Mouse (Mus musculus) naive thymus-derived CD4-positive, alpha-beta T cell, adult 5 months (primary cell): ENCODE measurements around the gene Il23r. TPM values are rescaled to one million over a fixed set of nuclear protein-coding genes. Genes with fewer than 3 reads are reported as not detected.

Experiments used
- polyA plus RNA-seq: library from polyadenylated mRNA; unstranded; fragments of 100-300 nt; shearing (Covaris generic); gene quantifications from one replicate; pipeline ENCODE4 v1.2.1, GENCODE M21; 2017

Gene Il23r
- polyA plus RNA-seq = not detected

DNA sequence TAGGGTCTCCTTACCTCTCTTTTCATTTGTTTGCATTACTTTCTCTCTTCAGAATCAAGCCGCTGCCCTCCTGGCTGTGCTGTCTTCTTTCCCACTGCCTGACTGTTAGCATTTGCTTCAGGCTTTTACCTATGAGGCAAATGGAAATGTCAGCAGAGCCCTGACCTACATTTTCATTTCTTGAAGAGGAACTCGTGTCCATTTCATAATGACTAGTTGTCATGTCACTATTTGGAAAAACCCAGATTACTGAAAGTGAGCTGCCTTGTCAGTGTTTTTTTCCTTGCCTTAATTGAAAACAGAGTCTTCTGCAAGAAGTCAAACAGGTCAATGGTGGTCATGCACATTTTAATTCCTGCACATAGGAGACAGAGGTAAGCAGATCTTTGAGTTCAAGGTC is at the start of gene Il23r:
Gene Il23r, minus strand, starts transcription at position 101 of the 400 bp plus-strand sequence.

DNA sequence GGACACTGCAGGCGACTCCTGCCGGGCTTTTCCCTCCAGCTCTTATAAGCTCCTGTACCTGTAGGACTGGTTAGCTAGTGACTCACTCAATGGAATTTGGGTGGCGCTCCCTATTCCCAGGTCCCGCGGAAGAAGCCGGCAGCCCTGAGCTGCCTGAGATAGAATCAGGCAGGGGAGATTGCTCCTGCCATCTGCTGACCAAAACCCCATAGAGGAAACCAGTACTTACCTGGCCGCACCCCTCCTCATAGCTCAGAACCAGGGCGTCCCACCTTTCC is 44.1 kb upstream of the Il23r start, which contains the start of gene Tacstd2:
Gene Tacstd2, minus strand, starts transcription at position 20 of the 278 bp plus-strand sequence.

DNA sequence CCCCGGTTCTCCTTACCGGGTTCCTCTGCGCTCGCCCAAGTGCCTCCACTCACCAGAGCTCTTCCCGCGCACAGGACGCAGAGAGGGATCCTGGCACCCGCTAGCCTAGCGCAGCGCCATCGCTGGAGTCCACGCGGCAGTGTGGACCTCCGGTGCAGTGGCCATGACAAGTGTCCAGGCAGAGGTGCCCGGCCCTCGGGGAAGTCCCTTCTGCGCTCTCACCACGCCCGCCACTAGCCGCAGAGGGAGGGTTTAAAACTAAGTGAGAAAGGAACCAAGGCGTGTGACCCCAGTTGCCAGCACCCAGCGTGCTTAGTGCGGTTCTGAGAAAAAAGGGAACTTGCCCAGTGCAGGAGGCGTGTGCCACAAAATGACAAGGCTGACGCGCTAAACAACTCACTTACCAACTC is 115.7 kb downstream of the Il23r start, which contains the start of gene Il12rb2:
Gene Il12rb2, minus strand, starts transcription at position 207 of the 410 bp plus-strand sequence.

Other genes starting within 250 kb of the Il23r start
- 2.0 TPM for gene Il12rb2, start 115.7 kb downstream of the Il23r start, polyA plus RNA-seq
- not detected for gene Tacstd2, start 43.9 kb upstream of the Il23r start, polyA plus RNA-seq